In the genomic region with DNA sequence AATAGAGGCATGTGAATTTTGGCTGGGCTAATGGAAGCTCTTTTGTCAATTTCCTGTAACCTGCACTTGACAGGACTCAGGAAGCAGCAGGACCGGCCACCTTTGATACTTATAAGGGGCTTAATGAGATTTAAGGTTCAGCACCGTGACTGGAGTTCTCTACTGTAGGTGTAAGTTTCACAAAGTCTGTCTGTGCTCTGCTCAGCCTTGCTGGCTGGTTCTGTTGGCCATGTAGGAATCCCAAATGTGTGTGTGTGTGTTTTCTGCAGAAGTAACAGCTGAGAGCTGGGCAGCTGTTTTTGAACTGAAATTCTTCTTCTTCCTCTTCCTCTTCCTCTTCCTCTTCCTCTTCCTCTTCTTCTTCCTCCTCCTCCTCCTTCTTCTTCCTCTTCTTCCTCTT, we compare ENCODE assay signal across 18 mouse cellular contexts.
"Had no signal": no experiment of that assay in that cellular context is flagged by ENCODE, and none has a peak within 500 bp of the region (broad histone marks: within the 10 kb centered on the region; RNA-seq: fewer than 3 reads in every experiment).

No protein-coding gene starts in this region.

- H3K36me3 ChIP-seq: limb, embryonic 12.5 days; limb, embryonic 15.5 days; midbrain, embryonic 13.5 days had no signal

- H3K4me2 ChIP-seq: limb, embryonic 12.5 days; limb, embryonic 15.5 days; liver, embryonic 11.5 days; lung, embryonic 14.5 days; midbrain, embryonic 13.5 days had no signal

- ATAC-seq: liver, postnatal 0 days; lung, postnatal 0 days; midbrain, embryonic 13.5 days had no signal

- DNase-seq: kidney, postnatal 14 days; kidney, postnatal 4 days; liver, postnatal 0 days; lung, embryonic 14.5 days; right cerebral cortex, adult 18-20 months; right cerebral cortex, postnatal 14 days; right cerebral cortex, postnatal 4 days; thymus, adult 2 months; thymus, postnatal 14 days; thymus, postnatal 4 days had no signal

- H3K4me3 ChIP-seq: limb, embryonic 12.5 days; limb, embryonic 15.5 days; midbrain, embryonic 13.5 days had no signal

- H3K9ac ChIP-seq: limb, embryonic 12.5 days; limb, embryonic 15.5 days; liver, embryonic 14.5 days; liver, postnatal 0 days; lung, embryonic 14.5 days; midbrain, embryonic 13.5 days had no signal

- H3K27me3 ChIP-seq: limb, embryonic 12.5 days; limb, embryonic 15.5 days; midbrain, embryonic 13.5 days had no signal

- H3K27ac ChIP-seq: limb, embryonic 12.5 days; limb, embryonic 15.5 days; liver, embryonic 14.5 days; macrophage; midbrain, embryonic 13.5 days; stomach, postnatal 0 days had no signal

- H3K9me3 ChIP-seq: limb, embryonic 12.5 days; limb, embryonic 15.5 days; midbrain, embryonic 13.5 days had no signal
